Mouse (Mus musculus) 3T3-L1 (cell line): Measurements from ENCODE around the gene Bgn.

Experiments used
- DNase-seq: peaks from one replicate; pipeline ENCODE4 v3.0.0-alpha.2; 2015; ENCODE audit warnings: low read depth, low spot score

Bgn gene

DNA sequence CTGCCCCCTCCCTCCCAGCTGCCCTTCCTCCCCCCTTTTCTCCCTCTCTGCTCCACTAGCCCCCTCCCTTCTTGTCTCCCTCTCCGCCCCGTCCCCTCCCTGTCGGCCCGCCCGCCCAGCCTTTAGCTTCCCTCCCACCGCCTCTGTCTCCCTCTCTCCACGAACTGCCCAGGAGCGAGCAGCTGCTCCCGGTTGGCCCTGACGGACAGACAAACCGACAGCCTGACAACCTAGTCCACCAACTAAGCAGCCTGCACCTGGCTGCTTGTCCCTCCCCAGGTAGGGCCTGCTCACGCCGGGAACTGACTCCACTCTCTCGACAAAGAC is at the start of gene Bgn:
TSS of gene Bgn (plus strand) at position 119 of the 327 bp plus-strand sequence.
- DNase-seq, result no peak

DNA sequence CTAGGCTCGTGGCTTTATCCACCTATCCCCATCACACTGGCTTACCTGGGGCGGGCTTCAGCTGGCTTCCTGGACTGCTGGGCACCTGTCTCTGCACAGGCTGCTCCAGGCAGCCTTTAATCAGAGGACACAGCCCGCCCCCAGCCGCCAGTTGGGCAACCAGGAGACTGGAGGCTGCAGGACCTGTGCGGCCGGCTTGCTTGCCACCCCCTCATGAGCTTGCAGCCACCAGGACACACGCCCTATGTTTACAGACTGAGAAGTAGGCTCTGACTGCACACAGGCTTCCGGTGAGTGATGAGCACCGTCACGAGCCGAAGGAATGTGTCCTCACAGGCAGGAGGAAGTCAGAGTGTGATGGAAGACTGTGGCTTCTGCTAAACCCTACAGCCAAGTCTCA is 48.1 kb upstream of the Bgn start, which contains the start of gene Trex2:
TSS of gene Trex2 (minus strand) at position 93 of the 400 bp plus-strand sequence.
- no peak for DNase-seq

DNA sequence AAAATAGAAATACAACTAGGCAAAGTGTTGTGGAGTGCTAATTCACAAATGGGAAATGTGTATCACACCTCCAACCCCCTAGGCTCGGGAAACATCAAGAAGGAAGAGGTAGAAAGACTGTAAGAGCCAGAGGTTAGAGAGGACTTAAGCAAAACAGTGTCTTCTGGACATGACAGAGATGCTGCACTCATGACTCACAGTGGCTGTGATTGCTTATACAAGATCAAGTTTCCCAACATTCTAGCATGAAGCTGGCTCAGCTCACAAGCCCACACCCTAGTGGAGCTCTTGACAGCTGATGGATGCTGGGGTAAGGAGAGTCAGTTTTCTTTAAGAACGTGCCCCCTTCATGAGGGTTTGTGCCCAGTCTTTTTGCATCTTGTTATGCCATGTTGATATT is 42.0 kb upstream of the Bgn start:
- DNase-seq, result peak; percentile 77

DNA sequence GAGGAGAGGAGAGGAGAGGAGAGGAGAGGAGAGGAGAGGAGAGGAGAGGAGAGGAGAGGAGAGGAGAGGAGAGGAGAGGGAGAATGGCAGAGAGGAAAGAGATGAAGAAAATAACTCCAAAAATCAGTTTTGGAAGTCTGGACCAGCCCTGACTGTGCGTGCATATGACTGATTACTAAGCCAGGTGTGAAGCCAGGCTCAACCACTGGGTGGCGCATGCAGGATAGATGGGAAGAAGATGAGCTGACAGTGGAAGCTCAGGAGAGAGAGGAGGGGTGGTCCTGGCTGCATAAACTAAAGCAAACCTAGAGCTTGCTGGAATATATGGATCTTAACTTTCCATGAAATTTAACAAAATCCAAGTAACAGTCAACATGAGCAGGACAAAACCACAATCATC is 31.5 kb upstream of the Bgn start:
- peak; percentile 73 for DNase-seq

DNA sequence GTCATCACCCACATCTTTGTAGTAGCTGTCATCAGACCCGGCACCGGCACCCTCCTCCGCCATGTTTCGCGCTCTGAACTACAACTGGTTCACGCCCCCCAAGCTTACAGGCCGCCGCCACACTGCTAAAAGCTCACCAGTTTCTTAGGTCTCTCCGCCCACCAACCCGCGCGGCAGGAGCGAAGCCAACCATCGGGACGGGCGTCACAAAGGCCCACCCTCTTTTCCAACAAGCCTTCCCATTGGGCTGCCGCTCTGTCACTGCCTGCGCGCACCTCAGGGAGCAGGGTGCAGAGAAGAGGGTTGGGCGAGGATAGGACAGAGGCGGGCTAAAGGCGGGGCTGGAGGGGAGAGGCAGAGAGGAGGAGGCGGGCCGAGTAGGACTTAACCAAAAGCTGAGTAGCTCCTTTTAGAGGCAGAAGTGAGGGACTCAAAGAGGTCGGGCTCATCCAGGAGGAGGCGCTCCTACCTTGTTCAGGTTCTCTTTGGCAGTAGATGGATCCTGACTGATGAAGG is 24.5 kb upstream of the Bgn start, which contains the start of gene Haus7:
TSS of gene Haus7 (minus strand) at position 168 of the 516 bp plus-strand sequence.
- DNase-seq, result peak; percentile 98

DNA sequence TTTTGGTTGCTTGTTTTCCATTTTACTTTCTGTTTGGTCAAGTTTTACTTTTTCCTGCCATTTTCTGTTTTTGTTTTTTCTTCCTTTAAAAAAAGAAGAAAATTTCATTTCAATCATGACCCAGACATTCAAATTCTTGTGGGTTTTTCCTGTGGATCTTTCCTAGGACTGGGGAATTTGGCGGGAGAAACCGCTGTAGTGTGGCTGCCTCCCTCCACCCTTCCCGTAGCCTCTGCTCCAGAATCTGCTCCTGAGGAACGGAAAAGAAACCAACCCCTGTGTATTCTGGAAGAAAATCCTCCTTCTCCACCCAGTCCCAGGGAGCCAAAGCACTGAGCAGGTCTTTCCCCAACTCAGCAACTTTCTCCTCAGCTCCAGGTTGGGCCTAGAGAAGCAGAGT is 22.6 kb upstream of the Bgn start:
- peak; percentile 51 for DNase-seq

DNA sequence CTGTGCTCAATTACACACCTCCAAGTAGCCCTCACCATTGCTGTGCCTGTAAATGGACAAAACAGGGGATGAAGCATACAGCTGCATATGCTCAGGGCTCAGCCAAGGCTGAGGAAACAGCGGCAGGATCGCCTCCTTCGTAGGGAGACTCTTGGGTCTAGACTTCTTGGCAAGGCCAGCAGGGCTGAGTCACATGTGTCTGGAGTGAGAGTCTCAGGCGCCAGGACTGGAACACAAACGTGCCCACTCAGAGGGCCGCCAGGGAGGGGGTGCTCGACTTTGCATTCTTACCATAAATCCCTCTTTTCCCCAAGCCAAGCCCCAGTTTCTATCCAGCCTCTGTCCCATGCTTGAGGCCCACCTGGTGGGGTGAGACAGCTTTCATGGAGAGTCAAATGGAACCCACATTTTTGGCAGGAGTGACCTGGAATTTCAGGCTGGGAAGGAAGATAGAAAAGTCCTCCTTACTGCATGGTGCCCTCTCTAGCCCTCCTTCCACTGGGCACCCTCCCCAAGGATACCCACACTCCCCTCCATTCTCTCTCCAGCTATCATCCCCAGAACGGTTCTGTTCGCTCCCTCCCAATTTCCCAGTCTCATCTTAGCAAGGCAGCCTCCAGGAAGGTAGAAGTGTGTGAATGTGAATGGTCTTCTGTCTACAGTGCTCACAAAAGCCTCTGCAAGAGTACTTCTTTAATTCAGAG is 17.8 kb upstream of the Bgn start:
- peak; percentile 91 for DNase-seq

DNA sequence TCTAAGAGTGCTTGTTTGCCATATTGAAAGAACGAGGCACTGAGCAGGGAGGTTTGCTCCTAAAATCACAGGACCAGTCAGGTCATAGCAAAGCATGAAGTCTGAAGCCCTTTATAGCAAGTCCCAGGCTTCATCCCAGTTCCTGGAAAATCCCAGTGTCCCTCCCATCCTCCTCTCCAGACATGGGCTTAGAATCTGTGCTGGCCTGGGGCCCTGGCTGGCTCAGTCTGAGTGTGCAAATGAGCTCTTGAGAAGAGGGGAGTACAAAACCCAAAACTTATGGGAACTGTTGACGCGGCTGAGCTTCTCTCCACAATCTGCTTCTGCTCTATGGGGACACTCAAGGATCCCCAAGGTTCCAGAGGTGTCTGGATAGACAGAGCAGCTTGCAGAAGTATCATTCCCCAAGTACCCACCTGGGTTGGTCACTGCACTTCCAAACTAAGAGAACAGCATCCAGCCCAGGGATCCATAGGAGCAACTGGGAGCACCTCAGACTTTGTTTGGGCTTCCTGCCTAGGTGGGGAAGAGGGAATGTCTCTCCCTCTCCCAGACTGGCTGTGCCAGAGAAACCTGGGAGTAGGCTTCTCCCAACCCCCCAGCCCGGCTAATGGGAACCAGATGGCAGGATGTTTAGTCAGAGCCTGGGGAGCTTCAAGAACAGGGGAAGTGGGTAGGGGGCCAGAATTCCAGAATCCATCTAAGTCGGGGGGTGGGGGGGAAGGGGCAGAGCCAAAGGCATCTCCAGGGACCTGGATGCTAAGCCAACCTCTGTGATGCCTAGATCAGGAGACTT is 15.8 kb upstream of the Bgn start:
- peak; percentile 87 for DNase-seq

DNA sequence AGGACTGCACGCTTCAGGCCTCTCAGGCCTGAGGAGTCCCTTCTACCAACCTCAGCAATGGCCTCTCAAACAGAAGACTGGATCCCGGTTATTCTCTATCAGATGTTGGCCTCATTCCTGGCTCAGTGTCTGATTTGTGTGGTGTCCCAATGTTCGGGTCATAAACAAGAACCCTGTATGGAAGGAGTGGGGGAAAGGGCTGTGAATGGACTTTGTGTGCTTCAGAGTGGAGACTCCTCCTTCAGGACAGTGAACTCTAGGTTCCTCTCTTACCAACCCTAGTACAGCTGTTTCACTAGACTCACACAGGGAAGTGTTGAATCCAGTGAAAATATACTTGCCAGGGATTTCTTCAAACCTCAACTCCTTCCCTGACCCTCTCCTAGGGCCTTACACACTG is 15.1 kb upstream of the Bgn start:
- peak; percentile 76 for DNase-seq

DNA sequence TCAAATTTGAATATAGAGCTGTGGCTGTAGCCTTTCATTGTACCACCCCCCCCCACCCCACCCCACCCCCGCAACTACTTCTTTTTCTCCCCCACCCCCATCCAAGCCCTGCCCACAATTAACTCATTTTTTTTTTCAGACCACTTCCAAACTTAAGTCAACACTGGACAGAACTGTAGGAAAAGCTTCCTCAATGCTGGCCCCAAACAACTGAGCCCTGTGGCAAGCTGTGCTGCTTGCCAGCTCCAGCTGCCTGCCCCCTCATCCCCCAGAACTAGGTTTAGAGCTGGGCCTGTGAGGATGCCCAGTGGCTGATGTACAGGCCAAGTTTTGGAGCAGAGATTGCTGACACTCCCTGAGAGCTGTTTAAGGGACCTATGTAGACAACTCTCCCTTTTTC is 14.7 kb upstream of the Bgn start:
- no peak for DNase-seq

DNA sequence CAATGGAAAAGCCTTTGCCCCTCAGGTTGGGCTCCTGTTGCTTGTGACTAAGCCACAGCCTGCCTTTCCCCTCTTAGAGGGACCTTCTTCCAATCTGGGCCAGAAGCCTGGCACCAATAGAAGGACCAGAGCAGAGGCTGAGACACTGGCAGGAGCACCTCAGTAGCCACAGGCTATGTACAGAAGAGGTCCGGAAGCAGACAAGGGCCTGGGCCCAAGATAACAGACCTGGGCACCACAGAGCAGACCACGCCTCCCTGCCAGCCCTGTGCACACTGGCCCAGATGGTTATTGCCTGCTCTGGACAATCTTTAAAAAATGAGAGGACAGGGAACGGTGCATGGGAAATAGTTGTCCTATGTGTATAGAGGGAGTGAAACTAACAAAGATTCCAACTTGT is 11.6 kb upstream of the Bgn start:
- DNase-seq, result no peak

DNA sequence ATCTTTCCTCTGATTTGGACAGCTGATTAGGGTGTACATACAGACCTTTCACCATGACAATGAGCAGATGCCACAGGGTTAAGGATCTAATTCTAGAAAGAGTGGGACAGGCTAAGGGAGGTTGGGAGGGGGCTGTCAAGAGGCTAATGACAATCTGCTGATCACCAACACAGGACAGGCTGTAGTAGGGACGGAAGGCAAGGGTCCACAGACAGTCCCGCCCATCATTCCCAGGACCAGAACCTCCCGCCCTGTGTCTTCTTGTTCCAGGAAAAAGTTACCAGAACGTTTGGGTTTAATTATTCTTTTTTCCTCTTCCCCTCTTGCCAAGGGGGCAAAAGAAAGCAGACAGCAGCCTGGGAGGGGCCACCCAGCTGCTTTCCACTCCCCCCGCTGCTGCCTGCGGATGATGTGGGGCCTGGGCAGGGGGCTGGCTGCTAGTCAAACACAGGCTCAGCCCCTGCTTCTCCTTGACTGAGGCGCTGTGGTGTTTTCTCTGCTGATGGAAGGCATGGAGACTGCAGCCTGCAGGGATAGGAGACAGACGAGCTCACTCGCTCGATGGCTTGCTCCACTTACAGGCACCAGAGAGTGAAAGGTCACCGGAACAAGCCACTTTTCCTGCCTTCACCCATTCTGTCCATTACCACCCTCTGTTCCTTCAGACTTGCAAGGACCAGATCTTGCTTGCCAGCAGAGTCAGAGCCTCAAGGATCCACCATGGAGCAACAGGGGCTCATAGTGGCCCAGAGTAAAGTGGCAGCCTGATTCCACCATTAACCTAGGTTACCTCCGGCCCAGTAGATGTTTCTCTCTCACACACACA is 8.8 kb upstream of the Bgn start:
- DNase-seq, result no peak

DNA sequence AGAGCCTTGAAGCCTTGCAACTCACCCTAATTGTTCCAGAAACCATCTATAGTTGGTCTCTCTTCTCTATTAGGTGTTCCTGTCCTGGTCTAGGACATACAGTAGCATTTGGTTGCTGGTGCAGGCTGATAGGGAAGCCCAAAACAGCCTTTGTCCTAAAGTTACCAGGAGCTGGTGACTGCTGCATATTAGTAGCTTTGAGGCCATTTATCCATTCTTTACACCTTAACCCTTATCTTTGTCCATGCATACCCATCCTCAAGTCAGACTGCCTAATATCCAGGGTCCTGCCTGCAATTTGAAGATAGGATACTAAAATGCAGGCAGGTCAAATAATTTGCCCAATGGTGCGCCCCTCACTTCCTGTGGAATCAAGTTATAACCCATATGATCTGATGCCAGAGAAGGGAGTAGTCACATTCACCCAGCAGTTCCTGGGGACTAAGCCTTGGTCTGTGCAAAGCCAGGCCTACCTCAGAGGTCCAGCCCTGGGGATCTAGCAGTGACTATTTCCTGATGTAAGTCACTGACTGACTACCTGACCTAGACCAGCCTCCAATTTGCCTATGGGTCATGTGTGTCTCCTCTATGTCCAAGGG is 7.6 kb upstream of the Bgn start:
- DNase-seq, result no peak

DNA sequence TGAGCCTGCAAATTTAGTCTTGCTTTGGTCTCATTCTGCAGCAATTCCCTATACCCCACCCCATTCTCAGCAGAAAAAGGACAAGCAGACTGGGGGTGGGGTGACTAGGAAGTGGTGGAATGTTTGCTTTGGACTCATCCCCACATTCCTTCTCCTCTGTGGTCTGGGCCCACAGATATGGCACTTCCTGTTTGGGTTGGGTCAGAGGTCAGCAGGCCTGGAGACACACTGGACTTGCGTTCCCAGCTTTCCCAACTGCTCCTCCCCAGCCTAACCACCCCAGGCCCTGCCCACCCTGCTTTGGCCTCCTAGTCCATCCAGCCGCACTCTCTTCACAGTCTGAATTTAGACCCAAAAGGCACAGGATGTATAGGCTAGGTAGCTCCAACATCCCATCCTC is 6.8 kb upstream of the Bgn start:
- peak; percentile 89 for DNase-seq

DNA sequence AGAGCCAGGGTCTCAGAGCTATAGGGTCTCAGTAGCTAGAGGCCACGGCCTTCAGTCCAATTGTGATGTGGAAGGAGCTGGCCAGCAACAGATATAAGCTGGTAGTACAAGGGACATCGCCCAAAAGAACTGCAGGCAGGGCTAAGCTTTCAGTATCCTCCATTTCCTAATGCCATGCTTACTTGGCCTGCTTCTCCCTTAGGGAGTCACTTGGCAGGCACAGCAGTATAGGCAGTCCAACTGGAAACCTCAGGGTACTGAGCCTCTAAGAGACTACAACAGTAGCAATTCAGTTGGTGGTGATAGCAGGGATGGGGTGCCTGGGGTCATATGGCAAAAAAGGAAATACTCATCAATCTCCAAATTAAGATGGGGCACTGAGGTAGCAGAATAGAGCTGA is 5.9 kb upstream of the Bgn start:
- DNase-seq, result no peak

DNA sequence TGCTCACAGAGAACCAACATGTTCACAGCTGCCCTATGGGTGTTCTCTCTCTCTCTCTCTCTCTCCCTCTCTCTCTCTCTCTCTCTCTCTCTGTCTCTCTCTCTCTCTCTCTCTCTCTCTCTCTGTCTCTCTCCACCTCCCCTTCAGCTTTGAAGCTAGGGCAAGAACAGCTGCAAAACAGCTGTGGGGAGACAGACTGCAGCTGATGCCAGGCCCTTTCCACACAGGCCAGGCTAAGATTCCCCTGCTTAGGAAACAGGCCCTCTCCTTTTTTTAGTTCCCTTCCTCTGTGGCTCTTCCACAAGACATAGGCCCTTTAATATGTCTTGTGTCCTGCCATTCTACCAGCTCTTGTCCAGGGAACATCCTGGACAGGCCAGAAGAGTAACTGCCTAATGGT is 3.7 kb upstream of the Bgn start:
- no peak for DNase-seq

DNA sequence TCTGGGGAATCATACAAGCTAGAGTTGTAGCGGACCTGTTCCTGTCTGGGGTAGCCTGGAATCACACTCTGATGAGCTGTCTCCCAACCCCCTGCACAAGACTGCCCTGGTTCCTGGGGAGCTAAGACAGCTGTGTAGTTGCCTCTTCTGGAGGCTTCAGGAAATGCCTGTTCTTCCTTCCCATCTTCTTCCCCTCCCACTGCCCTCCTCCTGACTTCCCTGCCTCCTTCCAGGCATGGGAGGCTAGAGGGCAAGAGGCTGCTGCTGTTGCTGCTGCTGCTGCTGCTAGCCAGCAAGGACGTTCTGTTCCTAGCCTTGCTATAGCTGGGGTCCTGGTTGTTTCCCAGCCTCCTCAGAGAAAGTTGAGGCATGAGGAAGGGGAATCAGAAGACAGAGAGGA is 3.1 kb upstream of the Bgn start:
- DNase-seq, result no peak

DNA sequence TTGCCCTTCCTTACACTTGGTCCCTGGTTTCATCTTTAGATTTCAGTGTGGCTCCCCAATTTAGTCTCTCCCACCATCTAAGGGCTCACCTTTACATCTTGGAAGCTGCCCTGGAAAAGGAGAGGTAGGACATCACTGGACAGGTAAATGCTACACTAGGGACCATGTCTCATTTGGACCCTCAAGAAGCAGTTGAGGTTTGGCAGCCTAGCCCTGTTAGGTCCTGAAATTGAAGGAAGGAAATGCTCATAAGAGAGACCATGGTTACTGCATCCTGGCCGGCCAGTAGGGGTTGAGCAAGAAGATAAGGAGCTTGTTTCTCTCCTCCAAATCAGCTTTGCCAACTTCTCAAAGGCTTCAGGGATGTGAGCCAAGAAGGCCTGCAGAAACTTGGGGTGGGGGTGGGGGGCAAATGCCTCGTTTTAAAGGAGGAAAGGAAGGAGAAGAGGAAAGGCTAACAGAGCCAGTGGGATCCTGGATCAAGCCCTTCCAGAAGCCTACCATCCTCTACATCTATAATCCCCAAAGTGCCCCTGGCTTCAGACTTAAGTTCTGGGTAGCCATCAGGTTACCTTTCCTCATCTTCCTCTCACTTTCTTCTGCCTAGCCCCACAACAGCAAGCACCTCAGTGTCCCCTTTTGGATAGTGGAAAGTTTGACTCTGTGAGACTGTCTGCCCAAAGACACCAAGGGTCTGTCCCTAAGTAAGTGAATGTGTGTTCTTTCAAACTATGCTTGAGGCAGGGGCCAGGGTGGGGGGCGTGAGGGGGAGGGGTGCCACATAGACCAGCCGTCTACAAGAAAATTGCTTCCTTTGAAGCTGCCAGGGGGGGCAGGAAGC is 539 bp upstream of the Bgn start:
- DNase-seq, result no peak

DNA sequence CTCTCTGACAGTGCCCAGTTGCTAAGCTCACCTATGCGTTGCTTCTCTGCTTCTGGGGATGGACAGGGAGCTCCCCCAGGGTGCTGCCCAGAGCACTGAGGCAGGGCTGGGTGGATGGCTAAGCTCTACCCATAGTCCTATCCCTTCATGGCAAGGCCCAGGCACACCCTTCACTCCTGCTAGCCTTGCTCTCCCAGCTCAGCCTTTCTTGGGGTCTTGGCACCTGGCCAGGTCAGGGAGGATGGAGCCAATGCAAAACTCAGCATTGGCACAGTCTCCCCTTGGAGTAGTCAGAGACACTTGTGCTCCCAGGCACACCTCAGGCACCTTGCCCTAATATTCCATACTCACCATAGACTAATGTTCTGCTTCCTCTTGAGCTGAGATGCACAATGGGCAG is 674 bp downstream of the Bgn start:
- DNase-seq, result no peak

DNA sequence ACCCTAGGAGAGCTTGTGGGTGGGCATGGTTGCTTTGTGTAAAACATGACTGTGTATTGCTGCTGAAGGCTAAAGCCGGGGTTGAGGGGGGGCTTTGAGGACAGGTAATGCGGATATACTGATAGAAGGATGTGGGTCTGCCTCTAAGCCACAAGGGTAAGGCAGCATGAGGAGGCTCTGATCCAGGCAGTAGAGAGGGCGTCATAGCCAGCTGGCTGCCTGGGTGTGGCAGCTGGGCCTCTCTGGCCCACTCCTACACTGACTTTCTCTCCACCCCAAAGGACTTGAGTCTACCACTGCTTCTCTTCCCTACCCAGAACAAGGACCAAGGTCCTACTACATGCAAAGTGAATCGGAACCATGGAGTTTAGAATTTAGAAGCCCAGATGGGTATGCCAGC is 1.5 kb downstream of the Bgn start:
- DNase-seq, result no peak

DNA sequence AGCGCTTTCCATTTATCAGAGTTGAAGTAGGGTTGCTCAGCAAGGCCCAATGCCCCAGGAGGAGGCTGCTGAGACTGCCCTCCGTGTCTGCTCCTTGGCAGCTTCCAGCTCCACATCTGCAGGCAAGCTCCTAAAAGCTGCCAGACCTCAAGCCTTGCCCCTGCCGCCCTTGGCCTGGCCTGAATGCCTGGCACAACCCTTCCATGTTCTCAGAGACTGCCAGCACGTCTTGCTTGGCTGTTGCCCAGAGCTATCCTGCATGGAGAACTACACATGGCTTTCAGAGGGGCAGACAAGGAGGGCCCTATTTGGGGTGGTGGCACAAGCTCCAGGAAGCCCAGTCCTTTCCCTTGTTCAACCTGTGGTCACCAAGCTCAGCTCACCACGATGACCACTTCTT is 3.5 kb downstream of the Bgn start:
- DNase-seq, result no peak
